Mouse (Mus musculus): ENCODE measurements at regions not wholly inside any gene's neighbourhood (a gene's known extent, or its start where the extent isn't known, plus 50 kb on each side); places are given as distances from the start of the nearest gene placed in this dataset.

GRCm38 (mm10) chr9:116296349-116296748 is 121.2 kb upstream of the Tgfbr2 start:
- in situ Hi-C loops (cut with MboI; ENCODE audit: low pct_ligation_motif_present, low pct_unique_long_range_greater_than_20kb, low sequenced_read_pairs): no loop called here
- Histone ChIP-seq H3K9me3 (replicated peaks; ENCODE audit: low read length) (no peaks in the 10 kb centered on the region), H3K4me1 (ENCODE audit: control insufficient read depth in 1 of 2, insufficient read depth in 2 of 2) (peaks cover 0 to 10% of the 10 kb centered on the region in 2 experiments; a peak in 2 of 4 replicates), H3K9ac (ENCODE audit: insufficient read depth, low read depth) (no peak overlapping the region), H3K27me3 (replicated peaks) (no peaks in the 10 kb centered on the region), H3K27ac (ENCODE audit: insufficient read depth, low read depth) (no peak overlapping the region), H3K4me2 (ENCODE audit: insufficient read depth, low read depth, poor library complexity, severe bottlenecking) (no peak overlapping the region), H3K36me3 (replicated peaks in 1 of 2; ENCODE audit: control insufficient read depth in 1 of 2, insufficient read depth in 1 of 2, low read length in 1 of 2) (no peaks in the 10 kb centered on the region), H3K4me3 (replicated peaks in 1 of 3; ENCODE audit: low read depth in 2 of 3, low read length in 2 of 3, poor library complexity in 1 of 3) (no peak overlapping the region), H3K79me2 (replicated peaks; ENCODE audit: control insufficient read depth, extremely low read depth, insufficient read depth, poor library complexity, severe bottlenecking) (no peaks in the 10 kb centered on the region)
- dilution Hi-C loops (cut with MboI; ENCODE audit: extremely low pct_ligation_motif_present, extremely low pct_unique_long_range_greater_than_20kb, low sequenced_read_pairs): no loop called here
- no peak for DNase-seq (ENCODE audit: extremely low read depth)
- TF ChIP-seq GABPA (IDR thresholded peaks at IDR 0.05; ENCODE audit: insufficient replicate concordance, low read depth, low read length): no peak
- TF ChIP-seq USF2 (conservative IDR thresholded peaks at IDR 0.05; ENCODE audit: low read depth, low read length): no peak
- no peak for TF ChIP-seq UBTF (IDR thresholded peaks at IDR 0.05; ENCODE audit: low read depth, low read length)
- no peak for TF ChIP-seq ZKSCAN1 (IDR thresholded peaks at IDR 0.05; ENCODE audit: borderline replicate concordance, low read depth, low read length)
- TF ChIP-seq HCFC1 (IDR thresholded peaks at IDR 0.05; ENCODE audit: low read depth, low read length): no peak
- no peak for TF ChIP-seq EP300 (IDR thresholded peaks at IDR 0.05; ENCODE audit: low read length)
- no peak for TF ChIP-seq MYC (IDR thresholded peaks at IDR 0.05; ENCODE audit: low read depth, low read length)
- TF ChIP-seq RCOR1 (conservative IDR thresholded peaks at IDR 0.05; ENCODE audit: low read depth, low read length): no peak
- TF ChIP-seq KAT2A (IDR thresholded peaks at IDR 0.05; ENCODE audit: insufficient replicate concordance, low read length): no peak
- TF ChIP-seq ZC3H11A (IDR thresholded peaks at IDR 0.05; ENCODE audit: low read depth, low read length): no peak
- TF ChIP-seq JUND (conservative IDR thresholded peaks at IDR 0.05; ENCODE audit: low read depth, low read length): no peak
- TF ChIP-seq CTCF (conservative IDR thresholded peaks at IDR 0.05 in 1 of 2, IDR thresholded peaks at IDR 0.05 in 1 of 2; ENCODE audit: low read depth in 2 of 2, low read length in 2 of 2): no peak
- TF ChIP-seq JUN (IDR thresholded peaks at IDR 0.05; ENCODE audit: insufficient read depth, low read depth, low read length): no peak
- TF ChIP-seq MXI1 (IDR thresholded peaks at IDR 0.05; ENCODE audit: low read depth, low read length): no peak
- no peak for TF ChIP-seq E2F4 (IDR thresholded peaks at IDR 0.05; ENCODE audit: insufficient replicate concordance, low read depth, low read length)
- TF ChIP-seq ZMIZ1 (IDR thresholded peaks at IDR 0.05; ENCODE audit: low read depth, low read length): no peak
- TF ChIP-seq SMC3 (IDR thresholded peaks at IDR 0.05; ENCODE audit: low read depth, low read length): no peak
- TF ChIP-seq SIN3A (IDR thresholded peaks at IDR 0.05; ENCODE audit: low read length): no peak

DNA sequence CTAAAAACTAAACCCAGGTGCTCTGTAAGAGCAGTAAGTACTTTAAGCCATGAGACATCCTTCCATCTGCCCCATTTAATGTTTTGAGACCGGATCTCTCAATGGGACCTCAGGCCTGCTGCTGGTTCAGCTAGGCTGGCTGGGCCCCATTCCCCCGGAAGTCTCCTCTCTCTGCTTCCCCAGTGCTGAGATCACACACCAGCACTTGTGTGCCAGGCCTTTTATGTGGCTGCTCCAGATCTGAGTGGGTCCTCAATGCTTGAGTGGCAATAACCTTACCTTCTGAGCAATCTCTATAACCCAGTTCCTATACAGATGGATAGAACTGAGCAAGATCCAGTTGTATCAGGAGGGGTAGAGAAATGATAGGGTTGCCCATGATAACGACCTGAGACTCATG is 118.9 kb upstream of the Tgfbr2 start:
- TF ChIP-seq MAX (IDR thresholded peaks at IDR 0.05; ENCODE audit: low read length): no peak
- no peak for TF ChIP-seq E2F4 (IDR thresholded peaks at IDR 0.05; ENCODE audit: insufficient replicate concordance, low read depth, low read length)
- TF ChIP-seq MYC (IDR thresholded peaks at IDR 0.05; ENCODE audit: low read depth, low read length): no peak
- no peak for TF ChIP-seq CTCF (conservative IDR thresholded peaks at IDR 0.05 in 1 of 2, IDR thresholded peaks at IDR 0.05 in 1 of 2; ENCODE audit: low read depth in 2 of 2, low read length in 2 of 2)
- no peak for TF ChIP-seq ZNF384 (IDR thresholded peaks at IDR 0.05; ENCODE audit: low read depth, low read length)
- no peak for TF ChIP-seq SIN3A (IDR thresholded peaks at IDR 0.05; ENCODE audit: low read length)
- no peak for TF ChIP-seq NELFE (IDR thresholded peaks at IDR 0.05; ENCODE audit: low read depth, low read length)
- TF ChIP-seq MEF2A (IDR thresholded peaks at IDR 0.05; ENCODE audit: borderline replicate concordance, low read depth, low read length): no peak
- no peak for TF ChIP-seq ZKSCAN1 (IDR thresholded peaks at IDR 0.05; ENCODE audit: borderline replicate concordance, low read depth, low read length)
- no peak for TF ChIP-seq PAX5 (IDR thresholded peaks at IDR 0.05; ENCODE audit: low read length)
- no peak for TF ChIP-seq IRF4 (IDR thresholded peaks at IDR 0.05; ENCODE audit: low read depth, low read length)
- no peak for TF ChIP-seq MXI1 (IDR thresholded peaks at IDR 0.05; ENCODE audit: low read depth, low read length)
- TF ChIP-seq EP300 (IDR thresholded peaks at IDR 0.05; ENCODE audit: low read length): no peak
- TF ChIP-seq POLR2AphosphoS2 (IDR thresholded peaks at IDR 0.05; ENCODE audit: low read depth, low read length): no peak
- TF ChIP-seq USF2 (conservative IDR thresholded peaks at IDR 0.05; ENCODE audit: low read depth, low read length): no peak
- no peak for TF ChIP-seq KAT2A (IDR thresholded peaks at IDR 0.05; ENCODE audit: insufficient replicate concordance, low read length)
- TF ChIP-seq ZC3H11A (IDR thresholded peaks at IDR 0.05; ENCODE audit: low read depth, low read length): no peak
- no peaks in the 10 kb centered on the region for H3K36me3 ChIP-seq (replicated peaks in 1 of 2; ENCODE audit: control insufficient read depth in 1 of 2, insufficient read depth in 1 of 2, low read length in 1 of 2)
- no peaks in the 10 kb centered on the region for H3K79me2 ChIP-seq (replicated peaks; ENCODE audit: control insufficient read depth, extremely low read depth, insufficient read depth, poor library complexity, severe bottlenecking)
- no peaks in the 10 kb centered on the region for H3K27me3 ChIP-seq (replicated peaks)
- H3K9me3 ChIP-seq (replicated peaks; ENCODE audit: low read length): no peaks in the 10 kb centered on the region
- dilution Hi-C loops (cut with MboI; ENCODE audit: extremely low pct_ligation_motif_present, extremely low pct_unique_long_range_greater_than_20kb, low sequenced_read_pairs) (no loop called here), in situ Hi-C loops (cut with MboI; ENCODE audit: low pct_ligation_motif_present, low pct_unique_long_range_greater_than_20kb, low sequenced_read_pairs) (no loop called here)
- peaks cover 0 to 10% of the 10 kb centered on the region in 2 experiments; a peak in 3 of 4 replicates for H3K4me1 ChIP-seq (ENCODE audit: control insufficient read depth in 1 of 2, insufficient read depth in 2 of 2)
- no peak for DNase-seq (ENCODE audit: extremely low read depth)
- H3K4me3 ChIP-seq (replicated peaks in 1 of 3; ENCODE audit: low read depth in 2 of 3, low read length in 2 of 3, poor library complexity in 1 of 3): no peak overlapping the region
- H3K9ac ChIP-seq (ENCODE audit: insufficient read depth, low read depth): no peak overlapping the region
- H3K4me2 ChIP-seq (ENCODE audit: insufficient read depth, low read depth, poor library complexity, severe bottlenecking): no peak overlapping the region
- no peak overlapping the region for H3K27ac ChIP-seq (ENCODE audit: insufficient read depth, low read depth)
